Mouse (Mus musculus) inflammation-experienced regulatory T-cells, adult 6 months (primary cell): ENCODE data around the gene Mst1. TPM values are rescaled to one million over a fixed set of nuclear protein-coding genes. Genes with fewer than 3 reads are reported as not detected.

Source experiments
- ATAC-seq: one replicate; pipeline ENCODE4 v1.8.0; 2017
- polyA plus RNA-seq, 3 experiments: library from polyadenylated mRNA; unstranded; fragments of 100-300 nt; shearing (Covaris generic); gene quantifications; one replicate each; pipeline ENCODE4 v1.2.1; 2017

Gene Mst1
- under 1 TPM in 2 of 3 experiments, not detected in 1; 0.67 to 0.87 TPM for polyA plus RNA-seq

GRCm38 (mm10) chr9:108080168-108080567 is at the start of gene Mst1:
Gene Mst1 (plus strand): TSS chr9:108080436.
- no peak for ATAC-seq

DNA sequence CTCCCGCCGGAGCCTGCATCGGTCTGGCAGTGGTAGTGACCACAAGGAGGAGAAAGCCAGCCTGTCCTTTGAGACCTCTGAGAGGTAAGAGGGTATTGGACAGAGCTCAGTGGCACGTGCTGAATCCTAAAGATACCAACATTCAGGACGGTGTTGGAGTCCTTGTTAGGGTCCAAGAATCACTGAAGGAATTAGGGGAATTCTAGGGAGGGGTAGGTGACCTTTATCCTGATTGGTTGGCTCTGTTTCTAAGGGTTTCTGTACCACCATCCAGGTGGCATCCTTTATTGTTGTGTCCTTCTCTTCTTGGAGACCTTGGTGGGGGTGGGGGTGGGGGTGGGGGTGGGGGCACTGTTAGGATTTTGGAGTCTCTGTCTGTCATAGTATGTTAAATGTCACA is 48.1 kb upstream of the Mst1 start:
- no peak for ATAC-seq

DNA sequence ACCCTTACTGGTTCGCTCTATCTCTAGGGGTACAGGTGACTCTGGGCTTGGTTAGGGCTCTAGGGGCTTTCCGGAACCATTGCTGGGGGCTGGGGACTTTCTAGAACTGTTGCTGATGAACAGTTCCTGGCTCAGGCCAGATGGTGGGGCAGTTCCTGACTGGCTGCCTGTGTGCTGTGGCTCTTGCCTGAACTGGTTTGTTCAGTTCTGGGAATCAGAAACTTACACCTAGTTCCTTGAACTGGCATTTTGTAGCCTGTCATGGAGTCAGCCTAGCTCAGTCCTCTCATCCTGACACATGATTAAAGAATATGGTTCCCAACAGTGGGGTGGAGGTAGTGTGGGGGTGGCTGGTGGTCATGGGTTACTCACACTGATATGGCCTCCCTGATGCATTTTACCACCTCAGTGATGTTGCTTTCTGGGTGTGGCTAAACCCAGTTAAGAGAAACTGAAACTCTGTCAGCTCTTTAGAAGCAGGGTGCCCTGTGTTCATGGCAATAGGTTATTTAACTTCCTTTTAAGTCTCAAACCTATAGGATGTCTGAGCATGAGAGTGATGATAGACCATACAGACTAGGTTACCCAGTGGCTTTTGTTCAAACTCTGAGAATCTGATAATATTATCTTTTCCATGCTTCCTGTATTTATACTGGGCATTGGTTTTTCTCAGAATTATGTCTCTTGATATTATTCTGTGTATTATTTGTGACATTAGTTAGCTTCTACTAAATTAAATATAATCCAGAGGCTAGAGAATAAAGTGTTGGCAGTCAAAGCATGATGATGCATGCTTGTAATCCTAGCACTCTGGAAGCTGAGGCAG is 44.7 kb upstream of the Mst1 start:
- ATAC-seq = peak; percentile 87

GRCm38 (mm10) chr9:108044751-108045492 is 35.3 kb upstream of the Mst1 start:
- ATAC-seq = no peak

DNA sequence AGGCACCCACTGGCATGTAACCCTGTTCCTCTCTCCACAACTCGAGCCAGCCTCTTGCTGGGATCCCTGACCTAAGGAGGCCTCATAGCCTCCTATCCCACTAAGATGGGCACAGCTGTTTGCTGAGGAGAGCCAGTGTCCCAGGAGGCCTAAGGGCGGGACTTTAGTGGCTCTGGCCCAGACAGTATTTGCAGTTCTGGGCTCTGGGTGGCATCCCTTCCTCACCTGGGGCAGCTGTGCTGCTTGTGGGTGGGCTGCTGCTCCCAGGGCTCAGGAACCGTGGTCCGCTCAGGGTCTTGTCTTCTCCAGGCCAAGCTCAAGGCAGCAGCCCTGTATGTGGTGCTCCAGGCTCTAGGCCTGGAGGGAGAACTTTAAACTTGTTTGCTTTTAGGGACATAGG is 33.7 kb upstream of the Mst1 start:
- ATAC-seq = no peak

- ATAC-seq = no peak
These were observed 32.4 kb upstream of the Mst1 start for GRCm38 (mm10) chr9:108047601-108048565.

GRCm38 (mm10) chr9:108048566-108048955 is 31.7 kb upstream of the Mst1 start:
- ATAC-seq = no peak

GRCm38 (mm10) chr9:108049016-108049455 is 31.2 kb upstream of the Mst1 start, which contains the start of gene Gmppb:
Gene Gmppb (plus strand): TSS chr9:108049242.
- peak; percentile 92 for ATAC-seq

DNA sequence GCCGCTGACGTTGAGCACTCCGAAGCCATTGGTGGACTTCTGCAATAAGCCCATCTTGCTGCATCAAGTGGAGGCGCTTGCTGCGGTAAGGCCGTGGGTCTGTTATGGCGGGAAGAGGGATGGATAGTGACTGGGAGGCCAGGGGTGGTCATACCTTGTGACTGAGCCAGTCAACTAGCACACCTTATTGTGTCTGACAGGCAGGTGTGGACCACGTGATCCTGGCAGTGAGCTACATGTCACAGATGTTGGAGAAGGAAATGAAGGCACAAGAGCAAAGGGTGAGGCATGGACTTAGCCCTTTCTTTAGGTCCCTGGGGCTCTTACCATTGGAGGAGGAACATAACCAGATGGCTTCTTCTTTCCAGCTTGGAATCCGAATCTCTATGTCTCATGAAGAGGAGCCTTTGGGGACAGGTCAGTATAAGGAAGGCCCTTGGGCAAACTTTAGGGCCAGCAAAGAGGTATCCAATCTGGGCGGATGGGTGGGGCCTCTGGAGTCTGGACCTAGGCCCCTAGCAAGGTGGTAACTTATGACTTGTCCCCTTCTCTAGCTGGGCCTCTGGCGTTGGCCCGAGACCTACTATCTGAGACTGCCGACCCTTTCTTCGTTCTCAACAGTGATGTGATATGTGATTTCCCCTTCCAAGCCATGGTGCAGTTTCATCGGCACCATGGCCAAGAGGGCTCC is 30.5 kb upstream of the Mst1 start:
- peak; percentile 3 for ATAC-seq

GRCm38 (mm10) chr9:108051184-108051930 is 28.9 kb upstream of the Mst1 start:
- ATAC-seq = no peak

GRCm38 (mm10) chr9:108051931-108052220 is 28.4 kb upstream of the Mst1 start:
- no peak for ATAC-seq

GRCm38 (mm10) chr9:108052411-108052810 is 27.8 kb upstream of the Mst1 start:
- ATAC-seq = no peak

DNA sequence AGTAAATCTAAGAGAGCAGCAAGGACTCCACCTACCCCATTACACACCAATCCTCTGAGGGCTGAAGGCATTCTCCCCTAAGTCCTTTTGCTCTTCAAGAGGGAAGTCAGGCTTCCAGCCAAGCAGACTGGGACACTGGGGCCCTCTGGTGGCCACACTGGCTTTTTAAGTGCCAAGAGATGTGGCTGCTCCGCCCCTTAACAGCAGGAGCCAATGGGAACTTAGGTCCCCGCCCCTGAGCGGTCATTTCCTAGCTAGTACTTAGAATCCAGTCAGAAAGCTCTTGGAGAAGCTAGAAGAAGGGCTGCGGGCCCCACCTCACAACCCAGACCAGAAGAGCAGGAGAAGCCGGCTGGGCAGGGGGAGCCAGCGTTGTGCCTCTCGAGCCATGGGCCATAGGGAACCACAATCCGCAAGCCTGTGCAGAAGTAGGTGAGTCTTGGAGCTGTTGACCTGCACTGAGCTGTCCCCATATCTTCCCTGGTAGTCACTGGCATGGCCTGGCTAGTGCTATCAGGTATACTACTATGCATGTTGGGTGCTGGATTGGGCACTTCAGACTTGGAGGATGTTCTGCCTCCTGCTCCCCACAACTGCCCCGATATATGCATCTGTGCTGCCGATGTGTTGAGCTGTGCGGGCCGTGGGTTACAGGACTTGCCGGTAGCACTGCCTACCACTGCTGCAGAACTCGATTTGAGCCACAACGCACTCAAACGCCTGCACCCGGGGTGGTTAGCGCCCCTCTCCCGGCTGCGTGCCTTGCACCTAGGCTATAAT is 27.2 kb upstream of the Mst1 start, which contains the start of gene Amigo3:
Amigo3 (plus strand) TSS at position 275 of the 780 bp plus-strand sequence.
- ATAC-seq = peak; percentile 68

DNA sequence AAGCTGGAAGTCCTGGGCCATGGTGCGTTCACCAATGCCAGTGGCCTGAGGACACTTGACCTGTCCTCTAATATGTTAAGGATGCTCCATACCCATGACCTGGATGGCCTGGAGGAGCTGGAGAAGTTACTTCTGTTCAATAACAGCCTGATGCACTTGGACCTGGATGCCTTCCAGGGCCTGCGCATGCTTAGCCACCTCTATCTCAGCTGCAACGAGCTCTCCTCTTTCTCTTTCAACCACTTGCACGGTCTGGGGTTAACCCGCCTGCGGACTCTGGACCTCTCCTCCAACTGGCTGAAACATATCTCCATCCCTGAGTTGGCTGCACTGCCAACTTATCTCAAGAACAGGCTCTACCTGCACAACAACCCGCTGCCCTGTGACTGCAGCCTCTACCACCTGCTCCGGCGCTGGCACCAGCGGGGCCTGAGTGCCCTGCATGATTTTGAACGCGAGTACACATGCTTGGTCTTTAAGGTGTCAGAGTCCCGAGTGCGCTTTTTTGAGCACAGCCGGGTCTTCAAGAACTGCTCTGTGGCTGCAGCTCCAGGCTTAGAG is 26.5 kb upstream of the Mst1 start:
- ATAC-seq = no peak

GRCm38 (mm10) chr9:108054331-108055040 is 25.8 kb upstream of the Mst1 start:
- no peak for ATAC-seq

- no peak for ATAC-seq
These were observed 25.2 kb upstream of the Mst1 start for GRCm38 (mm10) chr9:108055061-108055460.

DNA sequence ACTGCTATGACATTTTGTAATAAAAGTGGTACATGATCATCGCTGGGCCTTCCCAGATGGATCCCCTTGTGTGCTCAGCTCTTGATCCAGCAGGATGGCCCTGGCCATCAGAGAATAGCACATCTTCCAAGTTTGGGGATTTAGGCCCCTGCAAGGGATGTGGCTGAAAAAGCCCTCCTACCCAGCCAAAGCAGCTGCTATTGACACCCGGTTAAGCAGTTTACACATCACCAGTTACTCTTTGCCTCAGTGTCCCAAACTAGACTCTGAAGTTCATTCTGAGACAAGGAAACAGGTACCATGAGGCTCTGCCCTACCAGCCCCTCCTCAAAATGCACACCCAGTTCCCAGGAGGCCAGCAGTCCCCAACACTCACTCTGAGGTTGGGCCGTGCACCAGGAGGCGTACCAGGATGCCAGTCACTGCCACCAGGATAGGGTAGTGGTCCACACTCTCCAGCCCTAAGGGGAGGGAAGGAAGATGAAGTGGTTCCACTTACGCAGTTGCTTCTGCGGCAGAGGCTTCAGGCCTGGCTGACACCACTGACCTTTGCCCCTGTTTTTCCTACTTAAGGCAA is 24.5 kb upstream of the Mst1 start:
- ATAC-seq = no peak

DNA sequence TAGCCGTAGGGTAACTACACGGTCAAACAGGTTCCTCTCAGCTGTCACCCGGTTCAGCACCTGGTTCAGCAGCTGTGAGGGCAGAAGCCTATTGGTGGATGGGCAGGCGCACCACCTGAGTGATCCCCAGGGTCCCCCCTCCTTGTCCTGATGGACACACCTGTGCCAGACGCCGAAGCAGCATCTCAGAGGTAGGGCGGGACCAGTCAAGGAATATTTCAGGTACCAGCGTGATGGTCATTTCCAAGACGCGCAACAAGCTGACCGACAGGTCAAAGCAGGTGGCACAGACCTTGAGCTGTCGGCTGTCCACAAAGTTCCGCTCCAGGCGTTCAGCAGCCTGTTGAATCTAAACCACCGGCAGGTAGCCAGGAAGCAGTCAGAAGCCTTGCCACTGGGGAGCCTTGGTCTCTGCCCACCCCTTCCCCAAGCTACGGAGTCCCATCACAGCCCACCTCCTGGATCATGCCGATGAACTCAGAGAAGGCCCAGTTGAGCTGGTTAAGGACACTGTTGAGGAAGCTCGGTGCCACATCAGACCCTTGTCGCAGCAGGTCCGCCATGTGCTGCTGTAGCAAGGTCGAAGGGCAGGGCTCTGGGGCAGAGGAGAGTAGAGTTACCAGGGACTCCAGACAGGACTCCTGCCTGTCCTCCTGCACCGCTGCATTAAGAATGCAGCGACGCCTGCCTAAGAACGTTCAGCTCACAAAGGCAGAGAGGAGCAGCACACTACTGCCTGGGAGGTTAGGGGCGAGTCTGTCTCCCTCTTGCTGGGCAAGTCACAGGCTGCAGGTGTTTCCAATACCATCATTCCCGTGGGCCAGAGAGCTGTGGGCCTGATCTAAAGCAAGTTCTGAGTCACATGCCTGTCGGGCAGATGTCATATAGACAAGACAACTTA is 23.6 kb upstream of the Mst1 start:
- no peak for ATAC-seq
